Mouse (Mus musculus): ENCODE results near the gene Rnf8. TPM values are rescaled to one million over a fixed set of nuclear protein-coding genes. Genes with fewer than 3 reads are reported as not detected.

The Rnf8 gene
- polyA plus RNA-seq, 1 experiment from 2014 or later: 82.5 TPM

DNA sequence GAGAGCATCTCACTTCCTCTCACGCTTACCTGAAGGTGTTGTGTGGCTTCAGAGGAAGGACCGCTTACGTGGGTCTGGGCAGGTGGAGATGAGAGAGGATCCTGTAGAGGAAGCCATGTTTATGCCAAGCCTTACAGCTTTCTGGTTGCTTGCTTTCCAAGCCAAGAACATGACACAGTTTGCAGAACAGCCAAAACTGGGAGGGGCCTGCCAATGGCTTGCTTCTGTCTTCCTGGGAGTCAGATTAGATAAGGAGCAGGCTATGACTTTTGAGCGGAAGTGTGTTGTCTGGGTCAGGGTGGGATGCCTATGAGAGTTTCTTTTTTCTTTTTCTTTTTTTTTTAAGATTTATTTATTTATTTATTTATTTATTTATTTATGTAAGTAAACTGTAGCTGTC, 22.8 kb downstream of the Rnf8 start:
- 95% methylated on average over 4 of the region's 4 CpGs for WGBS
- Histone ChIP-seq H3K27ac (ENCODE audit: low read depth, low read length) (no peak overlapping the region), H3K4me3 (ENCODE audit: low read length) (no peak overlapping the region), H3K9ac (ENCODE audit: low read depth, low read length) (no peak overlapping the region), H3K36me3 (ENCODE audit: control insufficient read depth, insufficient read depth, low read length) (peaks cover 26% of the 10 kb centered on the region), H3K9me3 (ENCODE audit: control insufficient read depth, low read length) (no peaks in the 10 kb centered on the region), H3K4me2 (ENCODE audit: low read length) (no peak overlapping the region), H3K4me1 (ENCODE audit: control insufficient read depth, insufficient read depth, low read depth, low read length) (no peaks in the 10 kb centered on the region), H3K27me3 (replicated peaks; ENCODE audit: control insufficient read depth, insufficient read depth, low read length) (no peaks in the 10 kb centered on the region)
- no peak for ATAC-seq

DNA sequence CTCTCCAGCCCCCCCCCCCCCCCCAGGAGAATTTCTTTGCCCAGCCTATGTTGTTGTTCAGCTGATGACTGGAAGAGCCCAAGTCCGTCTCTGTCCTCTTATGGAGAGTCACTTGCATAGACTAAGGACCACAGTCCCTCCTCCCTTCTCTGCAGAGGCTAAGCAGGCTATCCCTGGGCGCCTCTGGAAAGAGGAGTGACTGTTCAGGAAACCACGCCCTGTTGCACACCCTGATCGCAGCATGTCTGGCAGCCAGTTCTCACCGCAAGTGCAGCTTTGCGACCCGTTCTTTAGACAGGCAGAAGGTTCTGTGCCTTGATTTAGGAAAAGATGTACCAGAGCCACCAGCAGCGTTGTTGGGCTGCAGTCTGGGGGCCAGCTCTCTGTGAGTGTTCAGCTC, 23.3 kb downstream of the Rnf8 start:
- H3K27ac ChIP-seq (ENCODE audit: low read depth, low read length): no peak overlapping the region
- 90% methylated on average over 8 of the region's 8 CpGs for WGBS
- peaks cover 25% of the 10 kb centered on the region for H3K36me3 ChIP-seq (ENCODE audit: control insufficient read depth, insufficient read depth, low read length)
- H3K4me1 ChIP-seq (ENCODE audit: control insufficient read depth, insufficient read depth, low read depth, low read length): no peaks in the 10 kb centered on the region
- no peaks in the 10 kb centered on the region for H3K9me3 ChIP-seq (ENCODE audit: control insufficient read depth, low read length)
- H3K4me2 ChIP-seq (ENCODE audit: low read length): no peak overlapping the region
- H3K9ac ChIP-seq (ENCODE audit: low read depth, low read length): no peak overlapping the region
- no peaks in the 10 kb centered on the region for H3K27me3 ChIP-seq (replicated peaks; ENCODE audit: control insufficient read depth, insufficient read depth, low read length)
- no peak for ATAC-seq
- H3K4me3 ChIP-seq (ENCODE audit: low read length): no peak overlapping the region

DNA sequence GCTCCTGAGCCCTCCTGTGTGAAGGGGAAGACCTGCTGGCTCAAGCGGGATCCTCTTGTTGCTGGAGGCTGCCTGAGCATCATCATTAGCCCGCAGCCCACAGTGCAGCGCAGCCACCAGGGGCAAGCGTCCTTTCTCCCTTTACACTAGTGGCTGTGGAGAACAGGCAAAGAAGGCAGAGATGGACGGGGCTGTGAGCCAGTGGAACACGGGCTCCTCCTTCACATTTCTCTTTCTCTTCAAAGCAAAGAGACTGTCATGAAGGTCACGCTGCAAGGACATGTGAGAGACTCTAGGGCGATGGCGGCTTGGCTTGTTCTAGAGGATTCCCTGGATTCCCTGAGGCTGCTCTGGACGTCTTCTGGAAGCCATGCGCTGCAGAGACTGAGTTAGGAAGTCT, 26.4 kb downstream of the Rnf8 start:
- no peak overlapping the region for H3K4me3 ChIP-seq (ENCODE audit: low read length)
- no peak for ATAC-seq
- H3K4me2 ChIP-seq (ENCODE audit: low read length): no peak overlapping the region
- no peaks in the 10 kb centered on the region for H3K9me3 ChIP-seq (ENCODE audit: control insufficient read depth, low read length)
- H3K4me1 ChIP-seq (ENCODE audit: control insufficient read depth, insufficient read depth, low read depth, low read length): no peaks in the 10 kb centered on the region
- H3K36me3 ChIP-seq (ENCODE audit: control insufficient read depth, insufficient read depth, low read length): peaks cover 12% of the 10 kb centered on the region
- H3K27me3 ChIP-seq (replicated peaks; ENCODE audit: control insufficient read depth, insufficient read depth, low read length): no peaks in the 10 kb centered on the region
- H3K27ac ChIP-seq (ENCODE audit: low read depth, low read length): no peak overlapping the region
- WGBS: 93% methylated on average over 11 of the region's 11 CpGs
- H3K9ac ChIP-seq (ENCODE audit: low read depth, low read length): no peak overlapping the region

DNA sequence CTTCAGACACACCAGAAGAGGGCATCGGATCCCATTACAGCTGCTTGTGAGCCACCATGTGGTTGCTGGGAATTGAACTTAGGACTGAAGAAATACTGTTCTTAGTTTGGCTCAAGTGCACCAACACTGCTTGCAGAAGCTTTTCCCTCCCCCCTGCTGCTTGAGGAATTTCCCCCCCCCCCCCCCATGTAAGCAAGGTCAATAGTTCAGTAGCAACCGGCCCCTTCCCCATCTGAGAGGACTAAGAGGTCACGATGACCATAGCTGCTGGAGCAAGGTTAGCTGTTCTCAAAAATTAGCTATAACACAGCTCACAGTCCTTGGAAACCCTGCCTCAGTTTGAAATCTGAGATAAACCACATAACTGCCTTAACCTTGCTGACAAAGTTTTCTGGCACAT, 27.6 kb downstream of the Rnf8 start:
- no peak for ATAC-seq
- WGBS: 67% methylated on average over 3 of the region's 3 CpGs
- H3K4me3 ChIP-seq (ENCODE audit: low read length): no peak overlapping the region
- no peak overlapping the region for H3K4me2 ChIP-seq (ENCODE audit: low read length)
- H3K9me3 ChIP-seq (ENCODE audit: control insufficient read depth, low read length): no peaks in the 10 kb centered on the region
- no peaks in the 10 kb centered on the region for H3K27me3 ChIP-seq (replicated peaks; ENCODE audit: control insufficient read depth, insufficient read depth, low read length)
- no peaks in the 10 kb centered on the region for H3K4me1 ChIP-seq (ENCODE audit: control insufficient read depth, insufficient read depth, low read depth, low read length)
- no peak overlapping the region for H3K27ac ChIP-seq (ENCODE audit: low read depth, low read length)
- peaks cover 20% of the 10 kb centered on the region for H3K36me3 ChIP-seq (ENCODE audit: control insufficient read depth, insufficient read depth, low read length)
- H3K9ac ChIP-seq (ENCODE audit: low read depth, low read length): no peak overlapping the region

DNA sequence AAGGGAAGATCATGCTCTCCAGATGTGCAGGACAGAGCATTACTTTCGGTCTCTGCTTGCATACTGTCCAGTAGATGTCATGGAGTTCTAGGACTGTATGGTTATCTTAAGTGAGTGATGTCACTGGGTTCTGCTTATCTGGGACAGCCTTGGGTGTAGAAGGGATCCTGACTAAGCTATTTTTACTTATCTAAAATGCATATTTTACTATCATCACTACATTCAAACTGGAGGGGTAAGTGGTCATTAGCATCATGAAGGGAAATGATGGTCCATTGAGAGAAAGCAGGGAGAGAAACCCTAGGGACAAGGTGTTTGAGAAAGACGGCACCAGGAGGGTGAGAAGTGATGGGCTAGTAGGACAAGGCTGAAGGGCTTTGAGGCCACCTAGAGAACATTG, 43.7 kb downstream of the Rnf8 start:
- Histone ChIP-seq H3K27ac (ENCODE audit: low read depth, low read length) (no peak overlapping the region), H3K4me1 (ENCODE audit: control insufficient read depth, insufficient read depth, low read depth, low read length) (peaks cover 10% of the 10 kb centered on the region), H3K36me3 (ENCODE audit: control insufficient read depth, insufficient read depth, low read length) (no peaks in the 10 kb centered on the region), H3K9me3 (ENCODE audit: control insufficient read depth, low read length) (no peaks in the 10 kb centered on the region), H3K27me3 (replicated peaks; ENCODE audit: control insufficient read depth, insufficient read depth, low read length) (no peaks in the 10 kb centered on the region), H3K4me2 (ENCODE audit: low read length) (no peak overlapping the region), H3K4me3 (ENCODE audit: low read length) (no peak overlapping the region), H3K9ac (ENCODE audit: low read depth, low read length) (no peak overlapping the region)
- ATAC-seq: no peak
- WGBS: 88% methylated on average over 2 of the region's 2 CpGs

DNA sequence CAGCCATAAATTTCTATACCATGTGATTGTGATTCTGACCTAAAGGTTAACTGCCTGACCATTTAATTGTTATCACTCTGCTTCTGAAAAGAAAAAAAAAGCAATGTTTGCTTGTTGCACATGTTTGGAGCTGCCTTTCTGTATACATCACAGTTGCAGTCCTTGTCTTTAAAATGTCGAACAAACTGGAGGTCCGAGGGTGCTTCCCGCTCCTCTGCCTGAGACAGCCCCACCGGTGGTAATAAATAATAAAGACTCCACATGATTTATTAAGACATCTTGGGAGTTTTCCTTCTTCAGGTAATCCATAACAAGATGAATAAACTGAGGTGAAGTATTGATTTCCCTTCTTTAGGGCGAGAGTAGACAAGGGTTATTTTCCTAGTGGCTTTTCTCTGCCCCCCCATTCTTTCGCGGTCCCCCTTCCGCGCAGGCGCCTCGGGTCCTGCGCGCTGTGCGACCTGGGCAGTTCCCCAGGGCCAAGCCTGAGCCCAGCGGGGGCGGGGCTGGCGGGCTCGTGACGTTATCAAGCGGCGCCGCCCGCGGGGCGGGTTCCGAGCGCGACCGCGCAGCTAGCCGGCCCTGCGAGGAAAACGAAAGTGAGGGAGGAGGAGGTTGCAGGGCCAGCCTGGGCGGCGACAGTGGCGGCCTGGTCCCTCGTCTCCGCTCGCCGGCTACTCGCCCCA, 45.6 kb downstream of the Rnf8 start, which contains the start of gene Cmtr1:
Cmtr1 (plus strand) TSS at position 520 of the 686 bp plus-strand sequence.
- peak within 1 kb of the TSS; percentile 95 for H3K4me3 ChIP-seq (ENCODE audit: low read length)
- peak within 1 kb of the TSS; percentile 98 for H3K9ac ChIP-seq (ENCODE audit: low read depth, low read length)
- H3K36me3 ChIP-seq (ENCODE audit: control insufficient read depth, insufficient read depth, low read length): no peaks in the 10 kb centered on the region
- H3K4me1 ChIP-seq (ENCODE audit: control insufficient read depth, insufficient read depth, low read depth, low read length): peaks cover 10% of the 10 kb centered on the region
- H3K27me3 ChIP-seq (replicated peaks; ENCODE audit: control insufficient read depth, insufficient read depth, low read length): no peaks in the 10 kb centered on the region
- H3K9me3 ChIP-seq (ENCODE audit: control insufficient read depth, low read length): no peaks in the 10 kb centered on the region
- peak; percentile 96 for ATAC-seq
- peak within 1 kb of the TSS; percentile 92 for H3K27ac ChIP-seq (ENCODE audit: low read depth, low read length)
- H3K4me2 ChIP-seq (ENCODE audit: low read length): peak within 1 kb of the TSS; percentile 89
- WGBS: under 1% methylated on average over 41 of the region's 41 CpGs

DNA sequence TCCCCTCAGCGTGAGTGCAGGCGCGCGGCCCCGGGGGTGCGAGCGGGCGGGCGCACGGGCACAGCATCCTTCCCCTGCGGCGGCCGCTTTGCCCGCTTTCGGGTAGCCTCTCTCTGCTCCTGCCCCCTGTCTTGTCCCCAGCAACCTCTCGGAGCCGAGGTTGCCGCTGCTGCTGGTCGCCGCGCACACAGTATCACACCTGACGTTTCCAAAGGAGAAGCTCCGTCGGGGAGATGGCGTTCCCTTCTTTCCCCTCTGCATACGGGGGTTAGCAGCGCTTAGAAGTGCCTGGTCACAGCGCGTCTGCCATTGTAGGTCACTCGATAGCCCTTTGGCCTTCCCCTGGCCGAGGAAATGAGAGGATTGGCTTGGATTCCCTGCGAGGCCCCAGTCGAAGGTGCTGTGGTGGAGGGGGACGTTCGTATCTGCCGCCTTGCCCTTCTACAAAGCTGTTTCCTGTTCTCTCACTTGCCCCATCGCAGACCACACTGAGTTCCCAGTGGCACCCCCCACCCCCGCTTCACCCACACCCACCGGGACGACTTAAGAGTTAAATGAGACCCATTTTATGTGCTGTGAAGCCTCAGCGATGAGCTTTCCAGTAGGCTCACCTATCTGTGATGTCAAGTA, 46.3 kb downstream of the Rnf8 start:
- ATAC-seq: peak; percentile 80
- H3K4me1 ChIP-seq (ENCODE audit: control insufficient read depth, insufficient read depth, low read depth, low read length): peaks cover 10% of the 10 kb centered on the region
- peak overlapping the region; percentile 89 for H3K4me2 ChIP-seq (ENCODE audit: low read length)
- peak overlapping the region; percentile 95 for H3K4me3 ChIP-seq (ENCODE audit: low read length)
- peak overlapping the region; percentile 92 for H3K27ac ChIP-seq (ENCODE audit: low read depth, low read length)
- WGBS: 1% methylated on average over 28 of the region's 41 CpGs
- H3K9me3 ChIP-seq (ENCODE audit: control insufficient read depth, low read length): no peaks in the 10 kb centered on the region
- H3K9ac ChIP-seq (ENCODE audit: low read depth, low read length): peak overlapping the region; percentile 98
- H3K27me3 ChIP-seq (replicated peaks; ENCODE audit: control insufficient read depth, insufficient read depth, low read length): no peaks in the 10 kb centered on the region
- no peaks in the 10 kb centered on the region for H3K36me3 ChIP-seq (ENCODE audit: control insufficient read depth, insufficient read depth, low read length)

DNA sequence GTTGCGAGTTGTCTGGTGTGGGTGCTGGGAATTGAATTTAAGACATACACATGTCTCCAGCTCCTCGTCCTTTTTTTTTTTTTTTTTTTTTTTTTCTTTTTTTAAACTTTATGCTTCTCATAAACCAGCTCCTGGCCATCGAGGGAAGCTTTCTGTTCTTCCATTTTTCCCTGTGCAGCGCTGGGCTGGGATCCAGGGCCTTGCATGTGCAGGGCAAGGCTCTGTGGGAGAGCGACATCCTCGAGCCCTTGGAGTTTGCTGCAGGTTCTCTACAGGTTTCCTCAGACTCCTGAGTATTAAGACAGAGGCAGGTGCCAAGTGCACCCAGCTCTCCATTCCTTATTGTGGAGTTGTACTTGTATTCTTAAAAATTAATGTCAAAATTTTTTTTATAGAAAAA, 47.6 kb downstream of the Rnf8 start:
- H3K9me3 ChIP-seq (ENCODE audit: control insufficient read depth, low read length): no peaks in the 10 kb centered on the region
- 91% methylated on average over 6 of the region's 6 CpGs for WGBS
- H3K27ac ChIP-seq (ENCODE audit: low read depth, low read length): no peak overlapping the region
- peaks cover 10% of the 10 kb centered on the region for H3K4me1 ChIP-seq (ENCODE audit: control insufficient read depth, insufficient read depth, low read depth, low read length)
- H3K27me3 ChIP-seq (replicated peaks; ENCODE audit: control insufficient read depth, insufficient read depth, low read length): no peaks in the 10 kb centered on the region
- H3K4me2 ChIP-seq (ENCODE audit: low read length): no peak overlapping the region
- ATAC-seq: no peak
- no peak overlapping the region; the same call in 1 of the 2 replicates for H3K9ac ChIP-seq (ENCODE audit: low read depth, low read length)
- no peaks in the 10 kb centered on the region for H3K36me3 ChIP-seq (ENCODE audit: control insufficient read depth, insufficient read depth, low read length)
- no peak overlapping the region for H3K4me3 ChIP-seq (ENCODE audit: low read length)

DNA sequence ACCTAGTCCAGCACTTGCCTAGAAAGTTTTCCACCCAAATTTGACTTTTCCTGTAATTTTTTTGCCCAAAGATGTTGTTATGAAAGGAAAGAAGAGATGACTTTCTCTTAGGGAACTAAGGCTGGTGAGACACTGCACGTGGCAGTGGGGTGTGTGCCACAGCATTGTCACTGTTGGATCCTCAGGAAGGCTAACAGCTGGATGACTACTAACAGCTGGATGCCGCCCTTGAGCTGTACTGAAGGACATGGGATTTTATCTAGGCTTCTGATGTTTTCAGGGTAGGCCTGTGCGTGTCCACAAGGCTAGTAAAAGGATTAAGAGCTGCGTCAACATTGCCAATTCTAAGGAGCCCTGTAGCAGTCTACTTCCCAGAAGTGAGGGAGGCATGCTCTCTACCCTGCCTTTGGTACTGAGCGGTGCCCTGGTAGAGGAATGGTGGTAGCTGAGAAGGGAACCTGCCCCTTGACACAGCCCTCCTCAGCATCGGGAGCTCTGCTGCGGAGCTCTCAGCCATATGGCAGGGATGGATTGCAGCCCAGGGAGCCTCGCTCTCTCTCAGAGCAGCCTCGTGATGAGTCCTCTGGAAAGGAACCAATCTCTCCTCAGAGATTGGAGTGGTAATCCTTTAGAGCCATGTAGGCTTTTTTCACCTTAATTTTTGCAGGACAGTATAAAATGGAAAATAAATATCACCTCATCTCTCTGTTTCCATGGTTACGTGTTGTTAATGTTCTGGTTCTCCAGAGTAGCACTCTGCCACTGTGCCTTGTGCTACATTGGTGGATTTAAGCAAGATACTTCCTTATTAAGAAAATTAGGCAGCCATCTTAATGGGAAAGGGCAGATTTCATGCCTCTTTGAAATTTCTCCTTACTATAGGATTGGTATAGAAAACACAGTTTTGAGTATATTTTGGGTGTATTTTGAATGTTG, 53.7 kb downstream of the Rnf8 start:
- Histone ChIP-seq H3K4me3 (ENCODE audit: low read length) (no peak overlapping the region), H3K27me3 (replicated peaks; ENCODE audit: control insufficient read depth, insufficient read depth, low read length) (no peaks in the 10 kb centered on the region), H3K4me1 (ENCODE audit: control insufficient read depth, insufficient read depth, low read depth, low read length) (peaks cover 8% of the 10 kb centered on the region; the same call in 1 of the 2 replicates), H3K27ac (ENCODE audit: low read depth, low read length) (peak overlapping the region; percentile 74), H3K9ac (ENCODE audit: low read depth, low read length) (peak overlapping the region; percentile 50), H3K9me3 (ENCODE audit: control insufficient read depth, low read length) (no peaks in the 10 kb centered on the region), H3K4me2 (ENCODE audit: low read length) (no peak overlapping the region), H3K36me3 (ENCODE audit: control insufficient read depth, insufficient read depth, low read length) (no peaks in the 10 kb centered on the region)
- peak; percentile 77 for ATAC-seq
- 69% methylated on average over 10 of the region's 10 CpGs for WGBS

Measured in hindbrain, embryonic 16.5 days (tissue).